Mouse (Mus musculus) effector memory CD4-positive, alpha-beta T cell, adult 5 months (primary cell): ENCODE measurements around the gene 2310022B05Rik. TPM values are rescaled to one million over a fixed set of nuclear protein-coding genes. Genes with fewer than 3 reads are reported as not detected.

Source experiments
- polyA plus RNA-seq: library from polyadenylated mRNA; unstranded; fragments of 100-300 nt; shearing (Covaris generic); gene quantifications from one replicate; pipeline ENCODE4 v1.2.1, GENCODE M21; 2017

The 2310022B05Rik gene
- polyA plus RNA-seq: 5.4 TPM

GRCm38 (mm10) chr8:124663112-124663873 lies at the start of gene 2310022B05Rik:
TSS of gene 2310022B05Rik (minus strand) at chr8:124663369.

Other genes starting within 250 kb of the 2310022B05Rik start
- not detected for gene Pgbd5, start 223.7 kb downstream of the 2310022B05Rik start, polyA plus RNA-seq
- 43.8 TPM for gene Cog2, start 142.6 kb downstream of the 2310022B05Rik start, polyA plus RNA-seq
- gene Agt, start 93.7 kb downstream of the 2310022B05Rik start, polyA plus RNA-seq: not detected
- not detected for gene Capn9, start 87.3 kb downstream of the 2310022B05Rik start, polyA plus RNA-seq
- 46.7 TPM for gene Ttc13, start 58.6 kb upstream of the 2310022B05Rik start, polyA plus RNA-seq
- gene Arv1, start 58.8 kb upstream of the 2310022B05Rik start, polyA plus RNA-seq: 17.1 TPM
- 1.1 TPM for gene Fam89a, start 88.5 kb upstream of the 2310022B05Rik start, polyA plus RNA-seq
- not detected for gene Trim67, start 129.7 kb upstream of the 2310022B05Rik start, polyA plus RNA-seq
- gene Gnpat, start 199.7 kb upstream of the 2310022B05Rik start, polyA plus RNA-seq: 54.0 TPM
- gene 2810004N23Rik, start 199.8 kb upstream of the 2310022B05Rik start, polyA plus RNA-seq: 15.1 TPM
- 7.3 TPM for gene Exoc8, start 234.3 kb upstream of the 2310022B05Rik start, polyA plus RNA-seq
- gene Sprtn, start 234.5 kb upstream of the 2310022B05Rik start, polyA plus RNA-seq: 4.7 TPM